7 mouse cellular contexts compared by ENCODE assay signal in genomic region chr2:118529466-118530181, GRCm38 (mm10). TPM values are rescaled to one million over a fixed set of nuclear protein-coding genes. Genes with fewer than 3 reads are reported as not detected.
DNase-seq lines count a peak whose midpoint lies in the region; ATAC-seq lines count a peak whose summit lies in the region.

No protein-coding gene starts in this region.

- DNase-seq in embryo, embryonic 10 days (ENCODE audit: low spot score), result peak; percentile 90
- peak; percentile 63 for DNase-seq in gastrocnemius, postnatal 10 days
- DNase-seq in liver, embryonic 11.5 days (ENCODE audit: low spot score), result no peak
- no peak for DNase-seq in layer of hippocampus, adult 11-12 months (ENCODE audit: low spot score)

- peak; percentile 46 for ATAC-seq in hindbrain, embryonic 16.5 days
- peak; percentile 55 for ATAC-seq in liver, embryonic 11.5 days (replicated peaks; ENCODE audit: low FRiP score)
- peak; percentile 47; the same call in 1 of the 2 replicates for ATAC-seq in neural tube, embryonic 14.5 days (ENCODE audit: low read depth)
- no peak for ATAC-seq in cerebellum, adult (ENCODE audit: insufficient number of reproducible peaks, low FRiP score, low TSS enrichment)

- H3K9me3 ChIP-seq in hindbrain, embryonic 16.5 days (ENCODE audit: control insufficient read depth, low read length), result no peaks in the 10 kb centered on the region
- H3K9me3 ChIP-seq in liver, embryonic 11.5 days (ENCODE audit: control insufficient read depth, low read length), result no peaks in the 10 kb centered on the region
- no peaks in the 10 kb centered on the region for H3K9me3 ChIP-seq in neural tube, embryonic 14.5 days (ENCODE audit: control insufficient read depth, low read length)

- H3K27ac ChIP-seq in hindbrain, embryonic 16.5 days (ENCODE audit: low read depth, low read length), result no peak overlapping the region
- H3K27ac ChIP-seq in liver, embryonic 11.5 days (ENCODE audit: low read depth, low read length), result peak overlapping the region; percentile 68; the same call in 1 of the 2 replicates
- no peak overlapping the region for H3K27ac ChIP-seq in neural tube, embryonic 14.5 days (ENCODE audit: low read depth, low read length)

- H3K4me3 ChIP-seq in hindbrain, embryonic 16.5 days (ENCODE audit: low read length), result no peak overlapping the region
- no peak overlapping the region for H3K4me3 ChIP-seq in liver, embryonic 11.5 days (ENCODE audit: low read depth, low read length)
- H3K4me3 ChIP-seq in neural tube, embryonic 14.5 days (ENCODE audit: low read depth, low read length), result no peak overlapping the region

- no peak overlapping the region for H3K9ac ChIP-seq in hindbrain, embryonic 16.5 days (ENCODE audit: low read depth, low read length)
- H3K9ac ChIP-seq in liver, embryonic 11.5 days (ENCODE audit: low read depth, low read length), result no peak overlapping the region
- no peak overlapping the region for H3K9ac ChIP-seq in neural tube, embryonic 14.5 days (replicated peaks; ENCODE audit: low read depth, low read length)

- H3K4me2 ChIP-seq in hindbrain, embryonic 16.5 days (ENCODE audit: low read length), result no peak overlapping the region
- H3K4me2 ChIP-seq in liver, embryonic 11.5 days, result 0 out of 2 replicates have a peak overlapping the region, but pooled peaks have one; percentile 0
- H3K4me2 ChIP-seq in neural tube, embryonic 14.5 days (ENCODE audit: low read depth, low read length), result no peak overlapping the region

- 15% methylated on average over 7 of the region's 7 CpGs for WGBS in hindbrain, embryonic 16.5 days
- 60% methylated on average over 7 of the region's 7 CpGs for WGBS in liver, embryonic 11.5 days
- 4% methylated on average over 7 of the region's 7 CpGs for WGBS in neural tube, embryonic 14.5 days

- no peaks in the 10 kb centered on the region for H3K36me3 ChIP-seq in hindbrain, embryonic 16.5 days (ENCODE audit: control insufficient read depth, insufficient read depth, low read length)
- no peaks in the 10 kb centered on the region for H3K36me3 ChIP-seq in liver, embryonic 11.5 days (ENCODE audit: control insufficient read depth, insufficient read depth, low read length)
- H3K36me3 ChIP-seq in neural tube, embryonic 14.5 days (ENCODE audit: control insufficient read depth, insufficient read depth, low read length), result no peaks in the 10 kb centered on the region

- H3K27me3 ChIP-seq in hindbrain, embryonic 16.5 days (replicated peaks; ENCODE audit: control insufficient read depth, insufficient read depth, low read length), result no peaks in the 10 kb centered on the region
- H3K27me3 ChIP-seq in liver, embryonic 11.5 days (replicated peaks; ENCODE audit: control insufficient read depth, insufficient read depth, low read length), result no peaks in the 10 kb centered on the region
- no peaks in the 10 kb centered on the region for H3K27me3 ChIP-seq in neural tube, embryonic 14.5 days (ENCODE audit: control insufficient read depth, insufficient read depth, low read length)

- H3K4me1 ChIP-seq in hindbrain, embryonic 16.5 days (ENCODE audit: control insufficient read depth, insufficient read depth, low read depth, low read length), result peaks cover 24% of the 10 kb centered on the region
- peaks cover 23% of the 10 kb centered on the region for H3K4me1 ChIP-seq in liver, embryonic 11.5 days (replicated peaks; ENCODE audit: control insufficient read depth, insufficient read depth, low read length)
- H3K4me1 ChIP-seq in neural tube, embryonic 14.5 days (ENCODE audit: control insufficient read depth, insufficient read depth, low read length), result peaks cover 35% of the 10 kb centered on the region

RNA-seq across cellular contexts. Expression of gene Bmf, which starts 19.9 kb away (rescaled TPM):
- 10 to 100 TPM; 14.5 to 15.7 TPM for total RNA-seq in gastrocnemius, postnatal 10 days (2021)
- polyA plus RNA-seq in hindbrain, embryonic 16.5 days (2015; fragmentation: Nextera tagmentation; extraction: Ambion mirVana), result 1.6 and 1.9 TPM in 2 replicates
- 1.0 and 1.9 TPM in 2 replicates for polyA plus RNA-seq in liver, embryonic 11.5 days (2014; fragmentation: Nextera tagmentation; extraction: Ambion mirVana)
- polyA plus RNA-seq in neural tube, embryonic 14.5 days (2014; fragmentation: Nextera tagmentation; extraction: Ambion mirVana), result 0.99 and 2.2 TPM in 2 replicates

RNA-seq across cellular contexts. Expression of gene Srp14, which starts 50.1 kb away (rescaled TPM):
- total RNA-seq in gastrocnemius, postnatal 10 days (2021), result 100 to 1,000 TPM; 148 to 154 TPM
- polyA plus RNA-seq in hindbrain, embryonic 16.5 days (2015; fragmentation: Nextera tagmentation; extraction: Ambion mirVana), result 315 and 340 TPM in 2 replicates
- 184 and 195 TPM in 2 replicates for polyA plus RNA-seq in liver, embryonic 11.5 days (2014; fragmentation: Nextera tagmentation; extraction: Ambion mirVana)
- polyA plus RNA-seq in neural tube, embryonic 14.5 days (2014; fragmentation: Nextera tagmentation; extraction: Ambion mirVana), result 331 and 342 TPM in 2 replicates

Comparison
In these comparisons a context has a peak if more than half of its experiments do, and no peak if none do; other contexts are left out.
1. DNase-seq: peak in embryo, embryonic 10 days (single experiment) and gastrocnemius, postnatal 10 days (single experiment); none in liver, embryonic 11.5 days (single experiment) and layer of hippocampus, adult 11-12 months (single experiment).